Mouse (Mus musculus): ENCODE measurements around the gene Ckap2l. TPM values are rescaled to one million over a fixed set of nuclear protein-coding genes. Genes with fewer than 3 reads are reported as not detected.

The Ckap2l gene
- polyA plus RNA-seq, 2 experiments from 2014 or later: 3.7 to 8.0 TPM

GRCm38 (mm10) chr2:129233218-129233617, 63.8 kb downstream of the Ckap2l start:
- no peak for ATAC-seq

- ATAC-seq: no peak
These were observed 64.5 kb downstream of the Ckap2l start for GRCm38 (mm10) chr2:129232484-129232883.

- ATAC-seq: no peak
These were observed 65.0 kb downstream of the Ckap2l start for GRCm38 (mm10) chr2:129232023-129232422.

- ATAC-seq: no peak
These were observed 67.7 kb downstream of the Ckap2l start for GRCm38 (mm10) chr2:129229316-129229715.

DNA sequence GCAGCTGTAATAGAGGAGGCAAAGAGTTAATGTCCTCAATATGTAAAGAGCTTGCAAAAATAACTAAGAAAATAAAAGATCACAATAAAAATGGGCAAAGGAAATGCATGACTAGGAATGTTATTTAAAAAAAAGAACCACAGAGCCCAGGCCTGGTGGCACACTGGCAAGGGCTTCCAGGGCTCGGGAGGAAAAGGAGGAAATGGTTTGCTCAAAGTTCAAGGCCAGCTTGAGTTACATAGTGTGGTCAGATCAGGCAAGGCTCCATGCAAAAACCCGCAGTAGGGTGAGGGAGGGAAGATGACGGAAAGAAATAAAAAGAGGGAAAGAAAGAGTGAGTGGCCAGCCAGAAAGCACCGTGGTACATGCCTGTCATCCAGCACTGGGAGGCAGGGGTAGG, 68.4 kb downstream of the Ckap2l start:
- ATAC-seq: no peak

GRCm38 (mm10) chr2:129227709-129228108, 69.3 kb downstream of the Ckap2l start:
- ATAC-seq: no peak

GRCm38 (mm10) chr2:129227011-129227529, 69.9 kb downstream of the Ckap2l start:
- ATAC-seq: no peak

- ATAC-seq: no peak
These were observed 70.6 kb downstream of the Ckap2l start for GRCm38 (mm10) chr2:129226296-129226851.

- ATAC-seq: no peak
These were observed 71.7 kb downstream of the Ckap2l start for GRCm38 (mm10) chr2:129225251-129225819.

GRCm38 (mm10) chr2:129224178-129224577, 72.8 kb downstream of the Ckap2l start:
- ATAC-seq: no peak

- no peak for ATAC-seq
These were observed 75.8 kb downstream of the Ckap2l start for GRCm38 (mm10) chr2:129221097-129221632.

DNA sequence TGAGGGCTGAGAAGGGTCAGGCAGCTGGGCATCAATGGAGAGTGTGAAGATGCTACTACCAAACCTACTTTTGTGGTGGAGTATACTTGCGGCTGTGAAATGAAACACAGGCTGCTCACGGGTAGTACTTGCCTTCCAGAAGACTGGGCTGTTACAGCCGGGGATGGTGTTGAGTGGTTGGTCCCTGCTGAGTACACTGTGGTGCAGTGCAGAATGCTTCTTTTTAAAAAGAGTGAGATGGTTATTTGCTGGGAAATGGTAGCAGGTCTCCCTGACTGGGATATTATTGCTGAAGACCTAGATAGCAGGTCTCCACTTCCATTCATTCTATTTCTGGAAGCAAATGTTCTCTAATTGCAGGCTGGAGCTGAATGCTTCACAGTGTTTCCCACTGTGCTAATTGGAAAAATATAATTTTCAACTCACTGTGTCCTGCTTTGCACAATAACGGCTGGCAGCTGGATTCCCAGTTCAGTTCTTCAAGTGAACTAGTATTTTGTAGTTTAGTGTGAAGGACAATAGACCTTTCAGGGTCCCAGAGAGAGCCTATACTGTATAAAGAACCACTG, 78.4 kb downstream of the Ckap2l start:
- no peak for ATAC-seq

Other genes with a start within 250 kb of the Ckap2l start
- not detected for gene Vinac1, start 249.0 kb downstream of the Ckap2l start, polyA plus RNA-seq (2017; shearing (Covaris generic))
- 1 to 10 TPM; 2.2 to 2.4 TPM for gene Ttl, start 231.3 kb downstream of the Ckap2l start, polyA plus RNA-seq (2017; shearing (Covaris generic))
- gene Polr1b, start 196.2 kb downstream of the Ckap2l start, polyA plus RNA-seq (2017; shearing (Covaris generic)): 10 to 100 TPM; 16.3 to 32.3 TPM
- gene Chchd5, start 167.5 kb downstream of the Ckap2l start, polyA plus RNA-seq (2017; shearing (Covaris generic)): 10 to 100 TPM; 31.0 to 40.3 TPM
- gene Slc20a1, start 98.4 kb downstream of the Ckap2l start, polyA plus RNA-seq (2017; shearing (Covaris generic)): 100 to 1,000 TPM in 1 of 2 experiments, 10 to 100 TPM in 1; 94.7 to 130 TPM
- gene Il1a, start 12.8 kb upstream of the Ckap2l start, polyA plus RNA-seq (2017; shearing (Covaris generic)): not detected
- under 1 TPM in 1 of 2 experiments, not detected in 1; 0.31 TPM for gene Il1b, start 73.9 kb upstream of the Ckap2l start, polyA plus RNA-seq (2017; shearing (Covaris generic))
- not detected for gene F830045P16Rik, start 239.4 kb upstream of the Ckap2l start, polyA plus RNA-seq (2017; shearing (Covaris generic))